Mouse (Mus musculus) myocyte (in vitro differentiated cells): ENCODE results near the gene Lgalsl.

ENCODE experiments used
- CEBPB ChIP-seq: IDR thresholded peaks from 2 replicates; pipeline ENCODE4 v1.6.1; 2011; ENCODE audit warnings: mild to moderate bottlenecking, moderate library complexity; ENCODE audit not compliant: poor library complexity, insufficient read depth, severe bottlenecking
- E2F4 ChIP-seq: IDR thresholded peaks from one replicate; pipeline ENCODE4 v1.6.1; 2011; ENCODE audit warnings: mild to moderate bottlenecking, control low read depth, moderate library complexity; ENCODE audit not compliant: insufficient read depth
- MYOG ChIP-seq, 3 experiments: IDR thresholded peaks; one replicate each; pipeline ENCODE4 v1.6.1; 2011; ENCODE audit warnings: control low read depth in 2 of 3, low read depth in 2 of 3, mild to moderate bottlenecking in 2 of 3; ENCODE audit not compliant: insufficient read length in 2 of 3, control insufficient read depth in 1 of 3, insufficient read depth in 1 of 3
- POLR2A ChIP-seq: IDR thresholded peaks from one replicate; pipeline ENCODE4 v1.6.1; 2011; ENCODE audit warnings: low read depth, mild to moderate bottlenecking, control low read depth, moderate library complexity; ENCODE audit not compliant: insufficient read length
- POLR2AphosphoS2 ChIP-seq: IDR thresholded peaks from one replicate; pipeline ENCODE4 v1.6.1; 2011; ENCODE audit warnings: low read depth, control low read depth; ENCODE audit not compliant: insufficient read length
- REST ChIP-seq: IDR thresholded peaks from one replicate; pipeline ENCODE4 v1.6.1; 2011; ENCODE audit warnings: mild to moderate bottlenecking, control low read depth, moderate library complexity; ENCODE audit not compliant: insufficient read depth, insufficient read length
- TCF3 ChIP-seq: IDR thresholded peaks from one replicate; pipeline ENCODE4 v1.6.1; 2011; ENCODE audit warnings: low read depth, control low read depth; ENCODE audit not compliant: insufficient read length
- USF1 ChIP-seq: IDR thresholded peaks from one replicate; pipeline ENCODE4 v1.6.1; 2011; ENCODE audit warnings: low read depth, mild to moderate bottlenecking, control low read depth, moderate library complexity

- TF ChIP-seq POLR2A (no peak), E2F4 (no peak), MYOG (IDR thresholded peaks at IDR 0.05; ENCODE audit: control insufficient read depth in 1 of 3, insufficient read depth in 1 of 3, insufficient read length in 2 of 3, low read depth in 2 of 3) (no peak), TCF3 (no peak), CEBPB (no peak), USF1 (no peak), REST (no peak), POLR2AphosphoS2 (no peak)
Measured at GRCm38 (mm10) chr11:20789015-20789414, 41.8 kb downstream of the Lgalsl start.
